9 mouse cellular contexts compared by ENCODE assay signal in the genomic region with DNA sequence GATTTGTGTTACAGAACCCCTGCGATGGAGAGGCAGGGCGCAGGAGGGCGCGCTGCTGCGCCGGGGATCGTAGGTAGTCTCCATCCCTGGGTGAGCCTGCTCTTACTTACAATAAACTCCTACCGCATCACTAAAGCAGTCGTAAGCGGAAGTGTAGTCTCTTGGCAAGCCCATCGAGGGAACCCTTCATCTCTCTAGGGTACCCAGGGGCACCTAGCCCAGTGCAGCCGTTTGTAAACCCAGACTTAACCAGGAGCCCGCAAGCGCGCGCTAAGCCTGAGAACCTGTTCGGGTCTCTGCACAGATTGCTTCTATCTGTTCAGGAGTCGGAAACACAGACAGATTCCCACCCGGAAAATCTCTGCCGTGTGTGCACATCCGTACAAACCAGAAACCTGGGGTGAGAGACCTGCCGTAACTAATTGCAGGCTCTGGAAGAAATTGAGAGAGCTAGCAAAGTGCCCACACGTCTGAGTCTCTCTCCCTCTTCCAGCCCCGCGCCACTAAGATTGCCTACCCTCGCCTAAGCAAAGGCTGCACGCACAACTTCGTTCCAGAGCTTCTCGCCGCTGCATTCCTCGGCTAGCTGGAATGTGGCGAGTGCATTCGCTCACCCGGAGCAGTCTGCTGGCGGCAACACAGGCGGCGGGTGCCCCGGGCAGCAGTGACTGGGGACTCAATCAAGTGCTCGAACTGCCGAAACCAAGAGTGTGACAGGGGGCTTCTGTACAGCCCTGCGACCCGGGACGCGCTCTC. TPM values are rescaled to one million over a fixed set of nuclear protein-coding genes. Genes with fewer than 3 reads are reported as not detected.
DNase-seq lines count a peak whose midpoint lies in the region; ATAC-seq lines count a peak whose summit lies in the region.
"Had no signal": no experiment of that assay in that cellular context is flagged by ENCODE, and none has a peak within 500 bp of the region (broad histone marks: within the 10 kb centered on the region; RNA-seq: fewer than 3 reads in every experiment).

No protein-coding gene starts in this region.

- DNase-seq in heart, embryonic 10.5 days (ENCODE audit: low spot score), result no peak
- DNase-seq in heart, adult 8-10 months (ENCODE audit: low spot score), result no peak
- DNase-seq in T-cell, adult 2 months (ENCODE audit: low spot score), result peak; percentile 16
- peak; percentile 56 for DNase-seq in forelimb bud, embryonic 11.5 days (ENCODE audit: low read depth, low spot score)
- DNase-seq in spleen, postnatal 10 days (ENCODE audit: low spot score in 2 of 2), result no peak

- H3K27me3 ChIP-seq in heart, embryonic 10.5 days (ENCODE audit: insufficient read depth, poor library complexity, severe bottlenecking), result peaks cover 100% of the 10 kb centered on the region
- peaks cover 91% of the 10 kb centered on the region for H3K27me3 ChIP-seq in kidney, embryonic 16.5 days (ENCODE audit: insufficient read depth, low read length)
- H3K27me3 ChIP-seq in midbrain, embryonic 12.5 days, result peaks cover 88% of the 10 kb centered on the region

- H3K4me1 ChIP-seq in heart, embryonic 10.5 days, result peaks cover 41% of the 10 kb centered on the region
- H3K4me1 ChIP-seq in kidney, embryonic 16.5 days (ENCODE audit: insufficient read depth, low read length), result peaks cover 29% of the 10 kb centered on the region
- H3K4me1 ChIP-seq in midbrain, embryonic 12.5 days, result peaks cover 41% of the 10 kb centered on the region

- H3K27ac ChIP-seq in heart, embryonic 10.5 days, result 0 out of 2 replicates have a peak overlapping the region, but pooled peaks have one; percentile 32
- H3K27ac ChIP-seq in kidney, embryonic 16.5 days (ENCODE audit: low read length), result no peak overlapping the region
- H3K27ac ChIP-seq in midbrain, embryonic 12.5 days (replicated peaks), result no peak overlapping the region

- H3K9me3 ChIP-seq in heart, embryonic 10.5 days, result no peaks in the 10 kb centered on the region
- no peaks in the 10 kb centered on the region for H3K9me3 ChIP-seq in kidney, embryonic 16.5 days (ENCODE audit: low read length)
- H3K9me3 ChIP-seq in midbrain, embryonic 12.5 days, result no peaks in the 10 kb centered on the region

- H3K4me3 ChIP-seq in heart, embryonic 10.5 days, result peak overlapping the region; percentile 77
- peak overlapping the region; percentile 63 for H3K4me3 ChIP-seq in kidney, embryonic 16.5 days (ENCODE audit: low read length)
- peak overlapping the region; percentile 51 for H3K4me3 ChIP-seq in midbrain, embryonic 12.5 days

- no peaks in the 10 kb centered on the region for H3K36me3 ChIP-seq in heart, embryonic 10.5 days
- no peaks in the 10 kb centered on the region for H3K36me3 ChIP-seq in kidney, embryonic 16.5 days (ENCODE audit: insufficient read depth, low read length)
- no peaks in the 10 kb centered on the region for H3K36me3 ChIP-seq in midbrain, embryonic 12.5 days

- under 1% methylated on average over 44 of the region's 44 CpGs for WGBS in heart, embryonic 10.5 days
- under 1% methylated on average over 44 of the region's 44 CpGs for WGBS in kidney, embryonic 16.5 days
- WGBS in midbrain, embryonic 12.5 days, result under 1% methylated on average over 44 of the region's 44 CpGs

- H3K4me2 ChIP-seq in kidney, embryonic 16.5 days (replicated peaks; ENCODE audit: low read depth, low read length), result peak overlapping the region; percentile 97
- peak overlapping the region; percentile 88 for H3K4me2 ChIP-seq in midbrain, embryonic 12.5 days (replicated peaks)

- ATAC-seq in kidney, embryonic 16.5 days (ENCODE audit: low FRiP score, low TSS enrichment), result peak; percentile 7; the same call in 1 of the 2 replicates
- ATAC-seq in midbrain, embryonic 12.5 days (ENCODE audit: low FRiP score, low read depth), result no peak
- ATAC-seq in erythroid progenitor cell, adult 5-6 weeks (replicated peaks; ENCODE audit: low FRiP score, poor library complexity, severe bottlenecking), result no peak

- no peak overlapping the region for H3K9ac ChIP-seq in kidney, embryonic 16.5 days (replicated peaks; ENCODE audit: low read length)
- H3K9ac ChIP-seq in midbrain, embryonic 12.5 days (replicated peaks), result no peak overlapping the region

RNA-seq across cellular contexts. Expression of a gene that starts 10.7 kb away (rescaled TPM):
- 0.06 TPM in 1 of 2 replicates, not detected in the other for polyA plus RNA-seq in heart, embryonic 10.5 days (2016; fragmentation: Nextera tagmentation; extraction: Ambion mirVana)
- total RNA-seq in heart, adult 8-10 months (2022), result not detected
- not detected in 2 replicates for polyA plus RNA-seq in kidney, embryonic 16.5 days (2015; fragmentation: Nextera tagmentation; extraction: Ambion mirVana)
- polyA plus RNA-seq in midbrain, embryonic 12.5 days (2016; fragmentation: Nextera tagmentation; extraction: Ambion mirVana), result 1.6 and 3.5 TPM in 2 replicates
- not detected in 2 replicates for total RNA-seq in erythroid progenitor cell, adult 5-6 weeks (2015; ENCODE audit: low replicate concordance)
- total RNA-seq in erythroid progenitor cell, adult 5-6 weeks (2017; ENCODE audit: low replicate concordance), result not detected in 2 replicates
- total RNA-seq: heart, postnatal 36 days had no signal

Comparison
In these comparisons a context has a peak if more than half of its experiments do, and no peak if none do; other contexts are left out.
1. DNase-seq: peak in T-cell, adult 2 months (single experiment) and forelimb bud, embryonic 11.5 days (single experiment); none in heart, embryonic 10.5 days (single experiment), heart, adult 8-10 months (single experiment) and spleen, postnatal 10 days (0 of 2).
2. Peak in every context shown above with its lines, with median percentiles within 50 percentile points of each other: H3K4me3 ChIP-seq.